Mouse (Mus musculus) kidney, embryonic 14.5 days (tissue): ENCODE data around the gene Prmt2. TPM values are rescaled to one million over a fixed set of nuclear protein-coding genes. Genes with fewer than 3 reads are reported as not detected.

ENCODE experiments used
- ATAC-seq: fragments of 200-750 bp; cut with Nextera tagmentation; 2 replicates; pipeline ENCODE4 v1.8.0; 2017; ENCODE audit warnings: moderate number of reproducible peaks, mild to moderate bottlenecking, moderate TSS enrichment, moderate library complexity; ENCODE audit not compliant: low FRiP score, low TSS enrichment
- H3K27ac ChIP-seq: fragments of 300-500 bp; sonication (generic); 2 replicates; pipeline ENCODE4 v1.5.1; 2014; ENCODE audit warnings: low read depth, mild to moderate bottlenecking, low read length, moderate library complexity, mixed read lengths
- H3K27me3 ChIP-seq: fragments of 300-500 bp; sonication (generic); 2 replicates; pipeline ENCODE4 v1.6.1; 2014; ENCODE audit warnings: mild to moderate bottlenecking, low read length; ENCODE audit not compliant: control insufficient read depth, insufficient read depth
- H3K36me3 ChIP-seq: fragments of 300-500 bp; sonication (generic); 2 replicates; pipeline ENCODE4 v1.6.1; 2014; ENCODE audit warnings: low read length, mixed read lengths; ENCODE audit not compliant: control insufficient read depth, insufficient read depth
- H3K4me1 ChIP-seq: fragments of 300-500 bp; sonication (generic); 2 replicates; pipeline ENCODE4 v1.6.1; 2014; ENCODE audit warnings: low read length, mixed read lengths; ENCODE audit not compliant: control insufficient read depth, insufficient read depth
- H3K4me2 ChIP-seq: fragments of 300-500 bp; sonication (generic); replicated peaks from 2 replicates; pipeline ENCODE4 v1.6.1; 2014; ENCODE audit warnings: low read depth, mild to moderate bottlenecking, low read length
- H3K4me3 ChIP-seq: fragments of 300-500 bp; sonication (generic); 2 replicates; pipeline ENCODE4 v1.5.1; 2014; ENCODE audit warnings: mild to moderate bottlenecking, low read length
- H3K9ac ChIP-seq: fragments of 300-500 bp; sonication (generic); 2 replicates; pipeline ENCODE4 v1.6.1; 2014; ENCODE audit warnings: low read depth, mild to moderate bottlenecking, low read length, moderate library complexity
- H3K9me3 ChIP-seq: fragments of 300-500 bp; sonication (generic); 2 replicates; pipeline ENCODE4 v1.6.1; 2016; ENCODE audit warnings: low read length; ENCODE audit not compliant: control insufficient read depth
- WGBS: fragments of 180-500 bp; shearing (Covaris S2); extraction: QIAGEN DNeasy Blood & Tissue Kit; methylation state at CpG from one replicate; pipeline ENCODE4 v1.1.7; 2014; 5-methylcytosine and 5-hydroxymethylcytosine counted together
- polyA plus RNA-seq: library from polyadenylated mRNA; unstranded; fragments of >200 nt; fragmentation: Nextera tagmentation; extraction: Ambion mirVana; gene quantifications from 2 replicates; pipeline ENCODE4 v1.2.1, GENCODE M21; 2014

Gene Prmt2
- polyA plus RNA-seq, 1 experiment from 2014 or later: 57.6 TPM

DNA sequence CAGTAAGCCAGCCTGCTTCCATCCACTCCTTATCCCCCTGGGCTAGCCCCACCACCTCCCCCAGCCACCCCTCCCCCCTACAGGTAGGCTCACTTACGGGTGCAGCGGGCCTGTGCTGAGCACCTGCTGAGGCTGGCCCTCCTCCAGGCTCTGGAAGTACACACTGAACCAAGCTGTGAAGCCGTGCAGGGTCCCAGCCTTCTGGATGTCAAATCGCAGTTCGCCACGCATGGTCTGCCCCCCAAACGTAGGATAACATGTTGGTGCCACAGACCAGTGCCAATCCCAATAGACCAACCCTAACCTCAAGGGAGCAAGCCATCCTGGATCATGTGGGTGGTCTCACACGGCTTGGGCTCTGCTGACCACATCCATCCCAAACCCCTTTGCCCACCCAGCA is 28.4 kb downstream of the Prmt2 start:
- Histone ChIP-seq H3K4me3 (no peak overlapping the region), H3K36me3 (peaks cover 23% of the 10 kb centered on the region; the same call in 1 of the 2 replicates), H3K4me1 (no peaks in the 10 kb centered on the region), H3K9ac (no peak overlapping the region), H3K4me2 (no peak overlapping the region), H3K9me3 (no peaks in the 10 kb centered on the region; the same call in 1 of the 2 replicates), H3K27me3 (no peaks in the 10 kb centered on the region), H3K27ac (no peak overlapping the region)
- 88% methylated on average over 8 of the region's 8 CpGs for WGBS
- ATAC-seq: no peak

DNA sequence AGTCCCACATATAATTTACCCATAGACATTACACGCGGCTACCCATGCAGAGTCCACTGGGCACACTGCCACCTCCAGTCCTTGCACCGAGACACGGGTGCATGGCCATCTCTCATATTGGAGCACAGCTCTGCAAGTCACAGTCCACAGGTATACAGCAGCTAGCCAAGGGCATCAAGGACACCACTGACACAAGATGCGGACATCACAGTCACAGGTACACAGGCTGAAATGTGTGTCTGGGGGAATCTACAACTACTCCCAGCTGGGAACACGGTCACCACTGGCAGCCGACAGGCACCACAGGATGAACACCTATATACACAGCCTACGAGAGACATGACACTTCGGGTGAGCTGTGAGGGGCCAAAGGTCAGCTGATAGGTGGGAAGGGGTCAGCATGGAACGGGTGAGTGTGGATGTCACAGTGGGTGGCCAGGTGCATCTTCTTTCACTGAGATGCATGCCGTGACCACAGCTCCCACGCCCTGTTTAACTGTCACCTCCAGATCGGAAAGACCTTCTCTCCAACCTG is 30.3 kb downstream of the Prmt2 start:
- H3K9me3 ChIP-seq: no peaks in the 10 kb centered on the region
- no peaks in the 10 kb centered on the region for H3K4me1 ChIP-seq
- no peak overlapping the region for H3K4me3 ChIP-seq
- H3K9ac ChIP-seq: no peak overlapping the region
- no peak overlapping the region for H3K27ac ChIP-seq
- WGBS: 87% methylated on average over 13 of the region's 13 CpGs
- no peak for ATAC-seq
- H3K4me2 ChIP-seq: no peak overlapping the region
- no peaks in the 10 kb centered on the region for H3K27me3 ChIP-seq
- H3K36me3 ChIP-seq: peaks cover 18% of the 10 kb centered on the region; the same call in 1 of the 2 replicates

DNA sequence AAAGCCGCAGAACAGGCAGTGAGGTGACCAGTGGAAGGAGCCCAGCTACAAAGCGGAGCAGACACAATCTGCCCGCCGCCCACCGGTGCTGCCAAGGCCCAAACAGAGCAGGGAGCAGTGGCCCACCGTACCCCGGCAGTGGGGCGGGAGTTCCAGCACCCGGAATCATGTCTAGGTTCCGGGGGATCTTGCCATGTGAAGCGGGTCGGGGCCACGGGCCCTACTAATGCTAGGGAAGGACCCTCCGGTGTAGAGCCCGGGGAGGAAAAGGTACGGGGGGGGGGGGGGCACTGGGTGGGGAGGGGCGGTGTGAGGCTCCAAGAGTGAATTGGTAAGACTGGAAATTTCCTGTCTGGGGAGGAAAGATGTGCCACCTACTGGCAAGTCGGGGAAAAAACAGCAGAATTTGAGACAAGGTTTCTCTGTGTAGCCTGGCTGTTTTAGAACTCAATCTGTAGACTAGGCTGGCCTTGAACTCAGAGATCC is 33.8 kb downstream of the Prmt2 start:
- no peaks in the 10 kb centered on the region for H3K4me1 ChIP-seq
- H3K27me3 ChIP-seq: no peaks in the 10 kb centered on the region
- no peak overlapping the region for H3K27ac ChIP-seq
- H3K4me2 ChIP-seq: peak overlapping the region; percentile 60
- peaks cover 12% of the 10 kb centered on the region; the same call in 1 of the 2 replicates for H3K36me3 ChIP-seq
- peak overlapping the region; percentile 54 for H3K9ac ChIP-seq
- peak overlapping the region; percentile 36 for H3K4me3 ChIP-seq
- 16% methylated on average over 17 of the region's 18 CpGs for WGBS
- H3K9me3 ChIP-seq: no peaks in the 10 kb centered on the region
- ATAC-seq: peak; percentile 28; the same call in 1 of the 2 replicates

DNA sequence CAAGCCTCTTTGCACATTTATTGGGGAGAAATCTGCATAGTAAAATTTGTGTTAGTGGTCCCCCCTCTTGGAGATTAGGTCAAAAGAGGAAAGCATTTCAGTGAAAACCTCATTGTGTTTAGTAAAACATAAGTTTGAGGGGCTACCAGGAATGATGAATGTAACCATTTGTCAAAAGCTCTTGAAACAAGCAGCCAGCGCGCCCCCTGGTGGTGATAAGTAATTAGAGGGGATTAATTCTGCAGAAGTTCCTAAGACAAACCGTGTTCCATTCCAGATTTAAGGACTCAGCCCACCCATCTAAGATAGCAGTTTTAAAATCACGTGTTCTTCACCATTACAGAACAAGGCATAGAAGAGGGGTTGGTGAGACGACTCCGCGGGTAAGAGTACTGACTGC is 35.7 kb downstream of the Prmt2 start:
- H3K9me3 ChIP-seq: no peaks in the 10 kb centered on the region
- no peak overlapping the region for H3K4me2 ChIP-seq
- 16% methylated on average over 7 of the region's 7 CpGs for WGBS
- no peak overlapping the region for H3K27ac ChIP-seq
- H3K4me1 ChIP-seq: no peaks in the 10 kb centered on the region
- no peak for ATAC-seq
- H3K9ac ChIP-seq: no peak overlapping the region
- no peak overlapping the region for H3K4me3 ChIP-seq
- H3K36me3 ChIP-seq: peaks cover under 1% of the 10 kb centered on the region; the same call in 1 of the 2 replicates
- H3K27me3 ChIP-seq: no peaks in the 10 kb centered on the region

DNA sequence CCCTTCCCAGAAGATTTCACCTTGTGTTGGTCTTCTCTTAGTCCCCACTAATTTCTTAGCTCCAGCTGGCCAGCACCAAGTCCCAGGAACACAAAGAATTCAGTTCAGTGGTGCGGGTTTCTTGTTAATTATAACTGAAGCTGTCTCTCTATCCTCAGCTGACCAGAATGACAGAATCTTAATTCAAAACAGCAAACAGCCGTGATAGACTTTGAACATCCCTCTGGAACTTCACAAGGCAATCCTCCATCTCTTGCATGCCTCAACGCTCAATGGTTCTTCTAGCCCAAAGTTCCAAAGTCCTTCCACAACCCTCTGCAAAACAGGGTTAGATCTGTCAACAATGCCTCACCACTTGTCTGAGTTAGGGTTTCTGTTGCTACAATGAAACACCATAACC is 36.2 kb downstream of the Prmt2 start:
- H3K9me3 ChIP-seq: no peaks in the 10 kb centered on the region

DNA sequence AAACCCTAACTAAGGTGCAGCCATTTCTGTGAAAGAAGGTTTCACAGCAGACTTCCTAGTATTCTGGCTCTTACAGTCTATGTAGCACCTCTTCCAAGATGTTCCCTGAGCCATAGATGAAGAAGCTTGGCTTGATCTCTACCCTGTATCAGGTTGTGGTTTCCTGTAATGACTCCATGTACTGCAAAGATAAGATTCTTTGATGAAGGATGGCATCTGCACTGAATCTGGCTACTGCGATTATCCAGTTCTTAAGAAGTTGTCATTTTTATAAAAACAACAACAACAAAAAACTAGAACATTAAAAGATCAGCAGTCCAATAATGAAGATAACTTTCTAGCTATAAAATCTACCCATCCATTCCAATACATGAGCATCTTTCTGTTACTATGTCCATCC is 49.7 kb downstream of the Prmt2 start:
- no peaks in the 10 kb centered on the region for H3K36me3 ChIP-seq
- no peaks in the 10 kb centered on the region for H3K4me1 ChIP-seq
- no peak overlapping the region for H3K4me2 ChIP-seq
- ATAC-seq: no peak
- no peak overlapping the region for H3K27ac ChIP-seq
- no peaks in the 10 kb centered on the region for H3K9me3 ChIP-seq
- no peak overlapping the region for H3K4me3 ChIP-seq
- H3K27me3 ChIP-seq: no peaks in the 10 kb centered on the region
- H3K9ac ChIP-seq: no peak overlapping the region
- 89% methylated on average over 1 of the region's 1 CpGs for WGBS

More for the DNA sequence above, 36.2 kb downstream of the Prmt2 start:
- no peak overlapping the region for H3K27ac ChIP-seq
- 89% methylated on average over 3 of the region's 3 CpGs for WGBS
- H3K4me1 ChIP-seq: no peaks in the 10 kb centered on the region
- ATAC-seq: no peak
- H3K9ac ChIP-seq: no peak overlapping the region
- no peak overlapping the region for H3K4me3 ChIP-seq
- no peaks in the 10 kb centered on the region for H3K36me3 ChIP-seq
- no peaks in the 10 kb centered on the region for H3K27me3 ChIP-seq
- H3K4me2 ChIP-seq: no peak overlapping the region

DNA sequence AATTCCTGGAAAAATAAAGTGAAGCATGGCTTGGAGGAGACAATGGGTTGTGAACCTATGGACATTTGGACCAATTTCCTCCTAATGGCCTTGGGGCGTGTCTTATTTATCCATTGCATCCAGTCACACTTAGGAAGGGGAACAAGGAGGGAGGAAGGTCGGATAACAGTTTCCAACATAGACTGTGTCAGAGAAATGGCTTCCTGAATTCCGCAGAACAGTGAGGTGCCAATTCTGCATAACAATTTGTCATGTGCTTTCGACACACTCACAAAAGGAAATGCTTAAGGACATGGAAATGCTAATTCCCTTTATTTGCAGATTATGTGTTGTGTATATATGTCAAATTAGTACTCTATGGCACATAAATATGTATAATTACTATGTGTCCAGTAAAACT is 52.4 kb downstream of the Prmt2 start:
- Histone ChIP-seq H3K9ac (no peak overlapping the region), H3K36me3 (no peaks in the 10 kb centered on the region), H3K4me1 (no peaks in the 10 kb centered on the region), H3K27ac (no peak overlapping the region), H3K9me3 (no peaks in the 10 kb centered on the region), H3K4me3 (no peak overlapping the region), H3K27me3 (no peaks in the 10 kb centered on the region), H3K4me2 (no peak overlapping the region)
- no peak for ATAC-seq
- WGBS: 80% methylated on average over 4 of the region's 4 CpGs

DNA sequence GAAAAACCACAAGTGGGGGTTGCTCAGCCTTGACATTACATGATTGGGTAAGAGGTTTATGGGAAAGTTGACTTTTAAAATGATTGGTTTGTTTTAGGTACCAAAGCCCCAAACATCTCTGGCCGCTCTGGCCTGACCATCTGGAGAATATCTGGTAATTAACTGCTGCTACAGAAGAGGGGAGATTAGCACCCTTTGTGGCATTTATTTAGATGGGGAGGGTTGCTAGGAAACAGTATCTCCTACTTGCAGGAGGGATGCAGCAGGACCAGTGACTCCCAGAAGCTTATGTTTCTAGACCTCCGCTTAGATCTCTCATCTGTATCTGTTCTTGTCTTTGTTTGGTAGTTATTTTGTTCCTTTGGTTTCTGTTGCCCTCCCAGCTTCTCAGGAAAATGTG is 62.8 kb downstream of the Prmt2 start:
- H3K27ac ChIP-seq: no peak overlapping the region
- H3K9me3 ChIP-seq: no peaks in the 10 kb centered on the region
- no peak overlapping the region for H3K4me2 ChIP-seq
- 48% methylated on average over 2 of the region's 2 CpGs for WGBS
- H3K9ac ChIP-seq: no peak overlapping the region
- ATAC-seq: no peak
- H3K27me3 ChIP-seq: no peaks in the 10 kb centered on the region
- no peak overlapping the region for H3K4me3 ChIP-seq
- H3K4me1 ChIP-seq: no peaks in the 10 kb centered on the region
- no peaks in the 10 kb centered on the region for H3K36me3 ChIP-seq

DNA sequence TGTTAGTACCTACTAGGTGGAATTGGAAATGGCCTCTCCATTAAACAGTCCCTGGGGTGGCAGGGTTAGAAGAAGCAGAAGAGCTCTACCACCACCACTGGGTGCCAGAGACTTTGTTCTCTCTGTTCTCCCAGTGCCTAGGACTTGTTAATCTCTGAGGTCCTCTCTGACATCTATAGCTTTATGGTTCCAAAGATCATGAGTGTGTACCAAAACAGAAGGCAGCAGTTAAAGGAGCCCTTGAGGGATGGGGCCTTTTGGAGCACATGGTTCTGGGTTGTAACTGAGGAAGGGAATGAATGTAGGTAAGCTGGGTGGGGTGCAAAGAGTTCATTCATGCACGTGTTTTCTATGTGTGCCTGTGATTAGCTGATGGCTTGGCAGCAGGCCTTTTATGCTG is 79.7 kb downstream of the Prmt2 start:
- 68% methylated on average over 1 of the region's 1 CpGs for WGBS
- no peak for ATAC-seq
- Histone ChIP-seq H3K4me2 (no peak overlapping the region), H3K9me3 (no peaks in the 10 kb centered on the region), H3K9ac (no peak overlapping the region), H3K4me1 (no peaks in the 10 kb centered on the region), H3K27ac (no peak overlapping the region), H3K27me3 (no peaks in the 10 kb centered on the region), H3K36me3 (no peaks in the 10 kb centered on the region), H3K4me3 (no peak overlapping the region)
